Mouse (Mus musculus): ENCODE results near the gene Lpin1. TPM values are rescaled to one million over a fixed set of nuclear protein-coding genes. Genes with fewer than 3 reads are reported as not detected.

Lpin1 gene
- total and polyA plus RNA-seq, 2 experiments from 2014 or later = 8.4 to 15.4 TPM

DNA sequence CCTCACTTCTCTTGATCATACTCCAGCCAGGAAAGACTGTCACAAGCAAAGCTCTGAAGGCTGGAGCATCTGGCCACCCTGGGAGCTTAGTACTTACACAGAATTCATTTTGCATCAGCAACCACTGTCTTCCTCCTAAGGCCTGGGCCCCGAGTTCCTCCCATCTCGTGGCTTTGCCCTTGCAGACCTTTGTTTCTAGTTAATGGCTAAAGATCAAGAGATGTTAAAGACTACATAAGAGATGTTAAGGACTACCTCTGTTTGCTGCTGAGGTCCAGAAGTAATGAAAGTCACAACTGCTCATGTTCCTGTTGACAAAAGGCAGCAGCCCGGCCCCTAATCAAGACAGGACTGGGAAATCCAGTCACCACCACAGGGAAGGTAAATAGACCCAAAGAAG lies 82.8 kb downstream of the Lpin1 start:
- H3K27me3 ChIP-seq (ENCODE audit: insufficient read depth, low read length) = no peaks in the 10 kb centered on the region
- no peak for DNase-seq
- no peak overlapping the region for H3K9ac ChIP-seq
- no peak overlapping the region for H3K4me3 ChIP-seq (ENCODE audit: low read depth, low read length)
- H3K9me3 ChIP-seq (ENCODE audit: low read length) = no peaks in the 10 kb centered on the region
- no peak overlapping the region for H3K4me2 ChIP-seq (ENCODE audit: low read depth)
- ATAC-seq = no peak
- no peaks in the 10 kb centered on the region for H3K4me1 ChIP-seq (ENCODE audit: insufficient read depth)
- H3K27ac ChIP-seq (ENCODE audit: low read depth, low read length) = no peak overlapping the region
- no peaks in the 10 kb centered on the region for H3K36me3 ChIP-seq (ENCODE audit: insufficient read depth)
- 81% methylated on average over 3 of the region's 3 CpGs for WGBS
- TF ChIP-seq CTCF (IDR thresholded peaks at IDR 0.05; ENCODE audit: low read depth) = no peak

DNA sequence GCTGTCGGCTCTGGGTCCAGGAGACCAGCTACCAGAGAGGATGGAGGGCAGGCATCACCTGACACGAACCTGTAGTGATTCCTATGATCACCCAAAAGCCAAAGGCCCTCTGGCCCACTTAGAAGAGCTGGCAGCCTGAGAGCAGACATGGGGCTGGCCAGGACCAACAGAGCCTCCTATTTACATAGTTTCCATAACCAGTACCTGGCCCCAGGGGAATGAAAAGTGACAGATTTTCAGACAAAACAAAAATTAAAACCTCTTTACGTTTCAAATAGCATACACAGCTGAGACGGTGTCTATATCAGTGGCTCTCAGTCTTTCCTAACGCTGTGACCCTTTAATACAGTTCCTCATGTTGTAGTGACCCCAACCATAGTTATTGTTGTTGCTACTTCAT lies 83.9 kb downstream of the Lpin1 start:
- Histone ChIP-seq H3K4me2 (ENCODE audit: low read depth) (no peak overlapping the region), H3K4me1 (ENCODE audit: insufficient read depth) (no peaks in the 10 kb centered on the region), H3K9ac (no peak overlapping the region), H3K27ac (ENCODE audit: low read depth, low read length) (no peak overlapping the region), H3K9me3 (ENCODE audit: low read length) (no peaks in the 10 kb centered on the region), H3K4me3 (ENCODE audit: low read depth, low read length) (no peak overlapping the region), H3K27me3 (ENCODE audit: insufficient read depth, low read length) (no peaks in the 10 kb centered on the region), H3K36me3 (ENCODE audit: insufficient read depth) (no peaks in the 10 kb centered on the region)
- 85% methylated on average over 5 of the region's 5 CpGs for WGBS
- DNase-seq (no peak), ATAC-seq (no peak)
- TF ChIP-seq CTCF (IDR thresholded peaks at IDR 0.05; ENCODE audit: low read depth) = no peak

DNA sequence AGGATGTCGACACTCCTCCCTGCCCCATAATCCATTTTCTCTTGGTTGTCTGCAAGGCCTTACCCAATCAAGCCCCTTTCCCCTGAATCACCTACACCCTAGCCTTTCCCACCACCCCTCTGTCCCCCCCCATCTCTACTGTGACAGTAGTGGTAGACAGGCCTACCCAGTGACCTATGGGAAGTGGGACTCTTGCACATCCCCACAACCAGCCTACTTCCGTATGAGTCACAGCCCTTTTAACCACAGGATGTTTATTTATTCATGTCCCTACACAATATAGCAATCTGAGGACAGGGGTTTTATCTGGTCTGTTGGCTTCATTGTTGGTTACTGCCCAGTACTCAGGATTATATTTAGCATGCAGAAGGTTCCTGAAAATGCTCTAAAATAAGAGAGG lies 84.6 kb downstream of the Lpin1 start:
- Histone ChIP-seq H3K27ac (ENCODE audit: low read depth, low read length) (no peak overlapping the region), H3K36me3 (ENCODE audit: insufficient read depth) (no peaks in the 10 kb centered on the region), H3K9ac (no peak overlapping the region), H3K4me3 (ENCODE audit: low read depth, low read length) (no peak overlapping the region), H3K9me3 (ENCODE audit: low read length) (no peaks in the 10 kb centered on the region), H3K4me1 (ENCODE audit: insufficient read depth) (no peaks in the 10 kb centered on the region), H3K4me2 (ENCODE audit: low read depth) (no peak overlapping the region), H3K27me3 (ENCODE audit: insufficient read depth, low read length) (no peaks in the 10 kb centered on the region)
- TF ChIP-seq CTCF (IDR thresholded peaks at IDR 0.05; ENCODE audit: low read depth) = no peak
- WGBS = 88% methylated on average over 2 of the region's 2 CpGs
- ATAC-seq = no peak
- no peak for DNase-seq

DNA sequence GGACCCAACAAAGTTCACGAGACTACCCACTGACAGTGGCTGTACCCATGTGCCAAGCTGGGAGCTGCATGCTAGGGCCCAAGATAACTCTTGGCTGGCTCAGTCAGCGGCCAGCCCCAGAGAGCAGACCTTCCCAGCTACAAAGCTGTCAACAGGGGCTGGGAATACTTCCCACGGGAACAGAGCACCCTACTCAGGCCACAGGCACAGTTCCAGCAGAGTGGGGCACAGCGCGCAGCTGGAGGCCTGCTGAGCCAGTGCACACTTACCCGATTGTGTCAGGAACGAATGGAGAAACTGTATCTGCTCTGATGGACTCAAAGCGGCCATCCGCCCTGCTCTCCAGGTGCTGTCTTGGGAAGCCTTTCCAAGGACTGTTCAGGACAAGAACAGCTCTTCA lies 95.6 kb downstream of the Lpin1 start:
- no peaks in the 10 kb centered on the region for H3K36me3 ChIP-seq (ENCODE audit: insufficient read depth)
- H3K4me1 ChIP-seq (ENCODE audit: insufficient read depth) = no peaks in the 10 kb centered on the region
- H3K9me3 ChIP-seq (ENCODE audit: low read length) = no peaks in the 10 kb centered on the region
- no peak overlapping the region for H3K4me3 ChIP-seq (ENCODE audit: low read depth, low read length)
- no peak overlapping the region for H3K4me2 ChIP-seq (ENCODE audit: low read depth)
- 72% methylated on average over 9 of the region's 9 CpGs for WGBS
- H3K27me3 ChIP-seq (ENCODE audit: insufficient read depth, low read length) = no peaks in the 10 kb centered on the region
- no peak overlapping the region for H3K27ac ChIP-seq (ENCODE audit: low read depth, low read length)
- no peak for TF ChIP-seq CTCF (IDR thresholded peaks at IDR 0.05; ENCODE audit: low read depth)
- ATAC-seq (peak; percentile 86), DNase-seq (peak; percentile 39)
- H3K9ac ChIP-seq = no peak overlapping the region

DNA sequence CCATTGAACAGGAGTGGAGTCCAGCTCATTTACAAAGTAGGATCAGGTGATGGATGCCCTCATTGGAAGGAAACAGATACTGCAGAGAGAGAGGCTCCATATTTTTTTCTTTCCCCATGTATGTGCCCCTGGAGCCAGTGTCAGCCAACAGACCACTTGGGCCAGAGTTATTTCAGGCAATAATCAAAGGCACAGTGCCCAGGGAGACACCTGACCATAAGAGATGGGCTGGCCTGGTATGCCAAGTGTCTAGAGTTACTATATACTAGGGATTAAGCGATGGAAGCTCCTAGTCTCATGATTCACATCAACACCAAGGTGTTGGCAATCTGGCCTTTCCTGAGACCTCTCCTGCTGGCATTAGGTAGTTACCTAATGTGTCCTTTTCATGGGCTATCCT lies 97.8 kb downstream of the Lpin1 start:
- no peak for DNase-seq
- H3K27ac ChIP-seq (ENCODE audit: low read depth, low read length) = no peak overlapping the region
- H3K9ac ChIP-seq = no peak overlapping the region
- no peak overlapping the region for H3K4me3 ChIP-seq (ENCODE audit: low read depth, low read length)
- 90% methylated on average over 1 of the region's 1 CpGs for WGBS
- H3K36me3 ChIP-seq (ENCODE audit: insufficient read depth) = no peaks in the 10 kb centered on the region
- ATAC-seq = no peak
- peaks cover 4% of the 10 kb centered on the region; the same call in 1 of the 2 replicates for H3K4me1 ChIP-seq (ENCODE audit: insufficient read depth)
- no peak overlapping the region for H3K4me2 ChIP-seq (ENCODE audit: low read depth)
- TF ChIP-seq CTCF (IDR thresholded peaks at IDR 0.05; ENCODE audit: low read depth) = no peak
- H3K9me3 ChIP-seq (ENCODE audit: low read length) = no peaks in the 10 kb centered on the region
- no peaks in the 10 kb centered on the region for H3K27me3 ChIP-seq (ENCODE audit: insufficient read depth, low read length)

DNA sequence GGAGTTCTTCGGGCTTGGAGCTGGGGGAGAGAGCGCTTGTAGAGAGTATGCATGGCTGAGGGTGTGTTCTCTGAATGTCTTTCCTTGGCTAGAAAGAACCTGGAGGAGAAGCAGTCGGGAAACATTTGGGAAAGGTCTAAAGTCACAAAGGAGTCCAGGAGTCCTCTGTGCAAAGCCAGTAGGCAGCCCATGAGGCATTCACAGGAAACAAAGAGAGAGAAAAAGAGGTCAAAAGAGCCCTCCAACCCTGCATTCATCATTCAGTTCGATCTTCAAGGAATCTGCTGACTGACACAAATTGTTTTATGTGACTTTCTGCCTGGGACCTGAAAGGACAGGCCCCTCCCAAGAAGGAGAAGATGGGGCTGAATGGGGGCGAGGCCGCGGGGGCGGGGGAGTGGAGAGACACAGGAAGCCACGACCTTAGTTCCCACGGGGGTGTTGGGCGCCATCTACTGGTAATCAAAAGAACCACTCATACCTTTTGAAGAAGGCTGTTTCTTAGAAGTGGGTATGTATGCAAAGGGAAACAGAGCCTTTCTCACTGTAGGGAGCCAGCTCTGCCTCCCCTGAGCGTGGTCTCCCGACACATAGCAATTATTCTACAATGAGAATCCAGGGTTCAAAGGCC lies 101.5 kb downstream of the Lpin1 start:
- WGBS = 10% methylated on average over 13 of the region's 13 CpGs
- Histone ChIP-seq H3K9me3 (ENCODE audit: low read length) (no peaks in the 10 kb centered on the region), H3K4me2 (ENCODE audit: low read depth) (peak overlapping the region; percentile 25), H3K27me3 (ENCODE audit: insufficient read depth, low read length) (no peaks in the 10 kb centered on the region), H3K4me1 (ENCODE audit: insufficient read depth) (peaks cover 4% of the 10 kb centered on the region; the same call in 1 of the 2 replicates), H3K27ac (ENCODE audit: low read depth, low read length) (no peak overlapping the region), H3K4me3 (ENCODE audit: low read depth, low read length) (no peak overlapping the region), H3K36me3 (ENCODE audit: insufficient read depth) (no peaks in the 10 kb centered on the region), H3K9ac (no peak overlapping the region)
- ATAC-seq (peak; percentile 89), DNase-seq (peak; percentile 74)
- TF ChIP-seq CTCF (IDR thresholded peaks at IDR 0.05; ENCODE audit: low read depth) = peak; percentile 88

DNA sequence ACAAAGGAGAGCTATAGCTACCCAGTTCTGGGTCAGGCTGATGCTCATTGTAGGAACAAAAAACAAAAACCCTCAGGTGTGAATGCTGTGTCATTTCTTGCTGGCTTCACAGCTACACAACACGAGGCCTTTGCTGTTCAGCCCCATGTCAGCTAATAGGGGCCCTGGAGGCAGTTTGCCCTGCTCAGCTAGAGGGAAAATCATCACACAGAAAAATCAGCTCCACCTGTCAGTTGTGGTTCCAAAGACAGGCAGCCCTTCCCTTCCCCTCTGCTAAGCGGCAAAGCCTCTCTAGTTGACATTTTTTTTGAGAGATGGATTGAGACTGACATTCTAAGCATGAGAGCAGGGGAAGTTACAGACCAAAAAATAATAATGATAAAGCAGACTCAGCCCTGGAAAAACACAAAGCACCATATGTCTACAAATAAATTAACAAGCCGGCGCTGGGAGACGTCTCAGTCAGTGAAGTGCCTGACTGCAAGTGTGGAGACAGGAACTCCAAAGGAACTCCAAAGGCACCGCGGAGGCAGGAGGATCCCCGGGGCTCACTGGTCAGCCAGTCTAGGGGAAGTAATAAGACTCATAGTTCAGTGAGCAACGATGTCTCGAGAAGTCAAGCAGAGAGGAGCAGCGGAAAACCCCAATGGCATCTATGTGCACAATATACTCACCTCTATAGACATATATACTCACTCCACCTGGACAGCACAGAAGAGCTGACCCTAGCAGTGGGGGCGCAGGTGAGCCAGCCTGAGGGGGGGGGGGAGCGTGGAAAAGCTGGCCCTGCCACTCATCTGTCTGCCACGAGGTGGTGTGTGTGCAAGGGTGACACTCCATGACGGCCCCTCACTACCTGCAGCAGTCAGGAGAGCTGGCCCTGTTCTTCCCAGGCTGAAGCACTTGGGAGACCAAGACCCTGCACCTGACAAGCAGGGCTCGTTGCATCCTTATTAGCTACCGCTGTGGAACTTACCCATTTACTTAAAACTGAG lies 103.7 kb downstream of the Lpin1 start:
- Histone ChIP-seq H3K4me1 (ENCODE audit: insufficient read depth) (peaks cover 4% of the 10 kb centered on the region; the same call in 1 of the 2 replicates), H3K27me3 (ENCODE audit: insufficient read depth, low read length) (no peaks in the 10 kb centered on the region), H3K9ac (no peak overlapping the region), H3K36me3 (ENCODE audit: insufficient read depth) (no peaks in the 10 kb centered on the region), H3K27ac (ENCODE audit: low read depth, low read length) (no peak overlapping the region), H3K4me3 (ENCODE audit: low read depth, low read length) (no peak overlapping the region), H3K4me2 (ENCODE audit: low read depth) (no peak overlapping the region), H3K9me3 (ENCODE audit: low read length) (peaks cover 6% of the 10 kb centered on the region; the same call in 1 of the 2 replicates)
- ATAC-seq (0 out of 2 replicates have a peak, but pooled peaks have one; percentile 9), DNase-seq (peak; percentile 13)
- WGBS = 51% methylated on average over 17 of the region's 17 CpGs
- peak; percentile 23; the same call in 1 of the 2 replicates for TF ChIP-seq CTCF (IDR thresholded peaks at IDR 0.05; ENCODE audit: low read depth)

All from forebrain, postnatal 0 days (tissue).